Mouse (Mus musculus): ENCODE data around the gene Cdk9.

DNA sequence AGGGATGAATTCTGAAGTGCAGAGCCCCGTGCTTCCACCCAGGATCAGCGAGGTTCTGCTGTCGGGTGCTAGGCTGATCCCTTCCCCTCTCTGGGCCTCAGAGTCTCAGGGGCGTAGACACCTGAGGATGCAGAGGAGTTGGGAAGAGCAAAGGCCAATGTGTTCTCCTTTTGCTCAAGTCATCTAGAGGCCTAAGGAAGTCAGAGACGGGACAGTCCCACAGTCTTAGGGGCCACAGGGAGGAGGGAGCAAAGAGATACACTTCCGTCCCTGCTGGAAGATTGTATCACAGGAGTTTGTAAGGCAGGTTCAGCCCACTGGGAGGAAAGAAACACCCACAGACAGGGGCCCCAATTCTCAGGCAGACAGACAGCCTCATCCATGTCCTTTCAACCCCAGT, 9.2 kb upstream of the Cdk9 start:
- no peak for TF ChIP-seq CTCF (IDR thresholded peaks at IDR 0.05 in 2 of 3, conservative IDR thresholded peaks at IDR 0.05 in 1 of 3; ENCODE audit: control insufficient read depth in 1 of 3, insufficient read depth in 1 of 3, low read depth in 2 of 3, low read length in 3 of 3, poor library complexity in 1 of 3, severe bottlenecking in 1 of 3)
- TF ChIP-seq MAX (IDR thresholded peaks at IDR 0.05; ENCODE audit: low read length): no peak
- no peak for TF ChIP-seq ZMIZ1 (IDR thresholded peaks at IDR 0.05; ENCODE audit: low read depth, low read length)
- no peak for TF ChIP-seq USF1 (IDR thresholded peaks at IDR 0.05; ENCODE audit: low read depth, low read length)
- TF ChIP-seq NRF1 (IDR thresholded peaks at IDR 0.05; ENCODE audit: insufficient read depth, low read depth, low read length, poor library complexity, severe bottlenecking): no peak
- TF ChIP-seq HCFC1 (IDR thresholded peaks at IDR 0.05; ENCODE audit: low read depth, low read length): no peak
- TF ChIP-seq GATA1 (IDR thresholded peaks at IDR 0.05; ENCODE audit: low read depth, low read length): no peak
- TF ChIP-seq EP300 (IDR thresholded peaks at IDR 0.05; ENCODE audit: low read depth in 1 of 2, low read length in 2 of 2): no peak
- no peak for TF ChIP-seq ZC3H11A (IDR thresholded peaks at IDR 0.05; ENCODE audit: low read depth, low read length)
- no peak for TF ChIP-seq E2F4 (IDR thresholded peaks at IDR 0.05; ENCODE audit: borderline replicate concordance, low read depth, low read length)
- TF ChIP-seq POLR2A (IDR thresholded peaks at IDR 0.05; ENCODE audit: control insufficient read depth in 1 of 2, insufficient read depth in 1 of 2, low read depth in 1 of 2, low read length in 2 of 2, poor library complexity in 1 of 2): no peak
- TF ChIP-seq TBP (IDR thresholded peaks at IDR 0.05; ENCODE audit: low read depth, low read length): no peak
